Comparison of ENCODE assay signal across 2 mouse cellular contexts in the genomic region with DNA sequence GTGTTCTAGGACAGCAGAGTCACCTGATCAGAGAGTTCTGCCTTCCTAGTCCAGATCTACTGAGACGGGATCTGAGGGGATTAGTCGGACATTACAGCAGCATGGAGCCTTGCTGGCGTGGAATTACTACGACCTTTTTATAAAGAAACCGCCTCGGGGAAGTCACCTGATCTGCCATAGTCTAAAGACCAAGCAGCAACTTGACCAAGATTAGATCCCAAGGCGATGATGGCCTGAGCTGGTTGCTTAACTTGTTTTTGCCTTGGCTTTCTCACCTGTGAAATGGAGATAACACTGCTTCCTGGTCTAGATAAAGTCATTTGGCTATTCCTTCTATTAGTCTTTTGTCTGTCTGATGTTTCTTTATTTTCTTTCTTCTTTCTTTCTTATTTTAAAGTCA.
A peak's percentile ranks its signal among the peaks of the same experiment; 100 is the strongest.
TF ChIP-seq lines count a peak whose summit lies in the region.

No protein-coding gene starts in this region.

TF ChIP-seq in CH12.LX, 34 proteins besides CTCF, POLR2A, EP300 and RAD21 (continued from another document):
- TF ChIP-seq HCFC1 (IDR thresholded peaks at IDR 0.05; ENCODE audit: low read depth, low read length) (no peak), ZC3H11A (IDR thresholded peaks at IDR 0.05; ENCODE audit: low read depth, low read length) (no peak), ZMIZ1 (IDR thresholded peaks at IDR 0.05; ENCODE audit: low read depth, low read length) (no peak), MAFK (IDR thresholded peaks at IDR 0.05; ENCODE audit: insufficient replicate concordance, low read length) (no peak), JUN (IDR thresholded peaks at IDR 0.05; ENCODE audit: insufficient read depth, low read depth, low read length) (no peak), MEF2A (IDR thresholded peaks at IDR 0.05; ENCODE audit: borderline replicate concordance, low read depth, low read length) (no peak), TBP (conservative IDR thresholded peaks at IDR 0.05; ENCODE audit: low read depth, low read length) (no peak), ZKSCAN1 (IDR thresholded peaks at IDR 0.05; ENCODE audit: borderline replicate concordance, low read depth, low read length) (no peak), POLR2AphosphoS2 (IDR thresholded peaks at IDR 0.05; ENCODE audit: low read depth, low read length) (no peak), SIN3A (IDR thresholded peaks at IDR 0.05; ENCODE audit: low read length) (no peak), UBTF (IDR thresholded peaks at IDR 0.05; ENCODE audit: low read depth, low read length) (no peak), USF1 (IDR thresholded peaks at IDR 0.05; ENCODE audit: low read depth, low read length) (no peak), MXI1 (IDR thresholded peaks at IDR 0.05; ENCODE audit: low read depth, low read length) (no peak), ETS1 (conservative IDR thresholded peaks at IDR 0.05; ENCODE audit: low read depth, low read length) (no peak)
TF ChIP-seq in CH12.LX: peak in this region for 0.

TF ChIP-seq in MEL, 35 proteins besides CTCF, POLR2A, EP300 and RAD21 (continued from another document):
- TF ChIP-seq RCOR1 (IDR thresholded peaks at IDR 0.05; ENCODE audit: low read depth, low read length) (peak; percentile 68; the same call in 1 of the 2 replicates), ZNF384 (IDR thresholded peaks at IDR 0.05; ENCODE audit: low read depth, low read length) (no peak), USF1 (IDR thresholded peaks at IDR 0.05; ENCODE audit: low read depth, low read length) (peak; percentile 81), E2F4 (IDR thresholded peaks at IDR 0.05; ENCODE audit: borderline replicate concordance, low read depth, low read length) (no peak), POLR2AphosphoS2 (IDR thresholded peaks at IDR 0.05; ENCODE audit: low read length) (no peak), ZC3H11A (IDR thresholded peaks at IDR 0.05; ENCODE audit: low read depth, low read length) (no peak), MYC (IDR thresholded peaks at IDR 0.05; ENCODE audit: low read depth, low read length) (no peak), SMC3 (IDR thresholded peaks at IDR 0.05; ENCODE audit: low read depth, low read length) (0 out of 2 replicates have a peak, but pooled peaks have one; percentile 5), TBP (IDR thresholded peaks at IDR 0.05; ENCODE audit: low read depth, low read length) (no peak), HCFC1 (IDR thresholded peaks at IDR 0.05; ENCODE audit: low read depth, low read length) (0 out of 2 replicates have a peak, but pooled peaks have one; percentile 42), ETS1 (IDR thresholded peaks at IDR 0.05; ENCODE audit: low read depth, low read length) (peak; percentile 85), MAFK (IDR thresholded peaks at IDR 0.05; ENCODE audit: borderline replicate concordance, low read depth, low read length) (no peak), NRF1 (IDR thresholded peaks at IDR 0.05; ENCODE audit: insufficient read depth, low read depth, low read length, poor library complexity, severe bottlenecking) (no peak), GABPA (IDR thresholded peaks at IDR 0.05; ENCODE audit: low read depth, low read length) (no peak), JUND (IDR thresholded peaks at IDR 0.05; ENCODE audit: low read depth, low read length) (no peak), CHD1 (IDR thresholded peaks at IDR 0.05; ENCODE audit: low read depth, low read length) (no peak), UBTF (IDR thresholded peaks at IDR 0.05; ENCODE audit: borderline replicate concordance, insufficient read depth, low read depth, low read length) (no peak), CHD2 (IDR thresholded peaks at IDR 0.05; ENCODE audit: low read length) (no peak), BHLHE40 (IDR thresholded peaks at IDR 0.05; ENCODE audit: borderline replicate concordance, low read depth, low read length) (peak; percentile 60; the same call in 1 of the 2 replicates), NELFE (IDR thresholded peaks at IDR 0.05; ENCODE audit: low read depth, low read length) (0 out of 2 replicates have a peak, but pooled peaks have one; percentile 19), TAL1 (IDR thresholded peaks at IDR 0.05; ENCODE audit: low read length) (peak; percentile 37; the same call in 1 of the 2 replicates), ELF1 (IDR thresholded peaks at IDR 0.05; ENCODE audit: low read depth, low read length) (peak; percentile 62), MXI1 (IDR thresholded peaks at IDR 0.05; ENCODE audit: low read depth, low read length) (no peak; the same call in 1 of the 2 replicates), GATA1 (IDR thresholded peaks at IDR 0.05; ENCODE audit: low read depth, low read length) (peak; percentile 87), SIN3A (IDR thresholded peaks at IDR 0.05; ENCODE audit: low read length) (peak; percentile 44), MEF2A (IDR thresholded peaks at IDR 0.05; ENCODE audit: extremely low read depth, insufficient replicate concordance, low read depth, low read length, poor library complexity, severe bottlenecking) (no peak; the same call in 1 of the 2 replicates), MAX (IDR thresholded peaks at IDR 0.05; ENCODE audit: low read length) (0 out of 2 replicates have a peak, but pooled peaks have one; percentile 24), KAT2A (conservative IDR thresholded peaks at IDR 0.05; ENCODE audit: low read depth, low read length) (0 out of 2 replicates have a peak, but pooled peaks have one; percentile 19), POLR2AphosphoS5 (IDR thresholded peaks at IDR 0.05; ENCODE audit: borderline replicate concordance, low read depth, low read length) (no peak), ZMIZ1 (IDR thresholded peaks at IDR 0.05; ENCODE audit: low read depth, low read length) (no peak), USF2 (IDR thresholded peaks at IDR 0.05; ENCODE audit: borderline replicate concordance in 1 of 2, insufficient read depth in 1 of 2, low read depth in 1 of 2, low read length in 2 of 2) (0 out of 4 replicates have a peak, but pooled peaks of 1 of the 2 experiments have one; percentile 40), TCF12 (IDR thresholded peaks at IDR 0.05; ENCODE audit: low read depth, low read length) (peak; percentile 88)
